Mouse (Mus musculus) CH12.LX (cell line): Measurements from ENCODE around the gene Snx32. TPM values are rescaled to one million over a fixed set of nuclear protein-coding genes. Genes with fewer than 3 reads are reported as not detected.

Experiments
- DNase-seq: peaks from one replicate; pipeline ENCODE4 v3.0.0-alpha.2; 2013; ENCODE audit errors: extremely low read depth
- H3K27ac ChIP-seq: 2 replicates; pipeline ENCODE4 v1.5.1; 2012; ENCODE audit warnings: low read depth, mild to moderate bottlenecking, control low read depth, moderate library complexity; ENCODE audit not compliant: insufficient read depth
- H3K27me3 ChIP-seq: replicated peaks from 2 replicates; pipeline ENCODE3; 2012; ENCODE audit warnings: inconsistent platforms
- H3K36me3 ChIP-seq, 2 experiments: replicated peaks in 1 of 2; 2 replicates each; pipeline versions ENCODE3 to v1.6.1; 2012; ENCODE audit warnings: inconsistent platforms in 1 of 2, low read length in 1 of 2, mild to moderate bottlenecking in 1 of 2, mixed read lengths in 1 of 2, moderate library complexity in 1 of 2; ENCODE audit not compliant: control insufficient read depth in 1 of 2, insufficient read depth in 1 of 2
- H3K4me1 ChIP-seq, 2 experiments: 2 replicates each; pipeline ENCODE4 v1.6.1; 2012; ENCODE audit warnings: inconsistent platforms in 1 of 2, moderate library complexity in 1 of 2; ENCODE audit not compliant: insufficient read depth in 2 of 2, control insufficient read depth in 1 of 2
- H3K4me2 ChIP-seq: 2 replicates; pipeline ENCODE4 v1.6.1; 2012; ENCODE audit warnings: low read depth, mild to moderate bottlenecking, control low read depth; ENCODE audit not compliant: poor library complexity, insufficient read depth, severe bottlenecking
- H3K4me3 ChIP-seq, 3 experiments: fragments of 150-350 bp in 1 of 3; sonication (generic) in 1 of 3; replicated peaks in 1 of 3; 2 replicates each; pipeline versions ENCODE3 to v1.5.1; 2011 to 2012; ENCODE audit warnings: low read depth in 2 of 3, low read length in 2 of 3, mild to moderate bottlenecking in 2 of 3, moderate library complexity in 2 of 3, control low read depth in 1 of 3, improper control_type of control experiment in 1 of 3, inconsistent platforms in 1 of 3, mixed read lengths in 1 of 3; ENCODE audit not compliant: poor library complexity in 1 of 3
- H3K79me2 ChIP-seq: replicated peaks from 2 replicates; pipeline ENCODE4 v1.6.1; 2012; ENCODE audit warnings: mild to moderate bottlenecking, moderate library complexity; ENCODE audit not compliant: control insufficient read depth, poor library complexity, insufficient read depth, severe bottlenecking; ENCODE audit errors: extremely low read depth
- H3K9ac ChIP-seq: 2 replicates; pipeline ENCODE4 v1.6.1; 2012; ENCODE audit warnings: low read depth, mild to moderate bottlenecking, control low read depth, moderate library complexity; ENCODE audit not compliant: insufficient read depth
- H3K9me3 ChIP-seq: replicated peaks from 2 replicates; pipeline ENCODE3; 2012; ENCODE audit warnings: low read length, inconsistent platforms, mixed read lengths
- BHLHE40 ChIP-seq: IDR thresholded peaks from 2 replicates; pipeline ENCODE4 v1.6.1; 2011; ENCODE audit warnings: mild to moderate bottlenecking, low read depth, low read length, improper control_type of control experiment
- CHD1 ChIP-seq: IDR thresholded peaks from 2 replicates; pipeline ENCODE4 v1.6.1; 2012; ENCODE audit warnings: low read depth, low read length, improper control_type of control experiment, inconsistent platforms
- CHD2 ChIP-seq: IDR thresholded peaks from 2 replicates; pipeline ENCODE4 v1.6.1; 2011; ENCODE audit warnings: low read length, improper control_type of control experiment
- CTCF ChIP-seq, 2 experiments: IDR thresholded peaks in 1 of 2; conservative IDR thresholded peaks in 1 of 2; 2 replicates each; pipeline ENCODE4 v1.5.1; 2011 to 2012; ENCODE audit warnings: low read depth in 2 of 2, low read length in 2 of 2, improper control_type of control experiment in 1 of 2, inconsistent platforms in 1 of 2, mild to moderate bottlenecking in 1 of 2, moderate library complexity in 1 of 2
- ELF1 ChIP-seq: IDR thresholded peaks from 2 replicates; pipeline ENCODE4 v1.6.1; 2014; ENCODE audit warnings: low read depth, mild to moderate bottlenecking, inconsistent platforms, low read length, improper control_type of control experiment
- ETS1 ChIP-seq: conservative IDR thresholded peaks from 2 replicates; pipeline ENCODE4 v1.6.1; 2012; ENCODE audit warnings: low read depth, mild to moderate bottlenecking, inconsistent platforms, low read length, improper control_type of control experiment, moderate library complexity
- GABPA ChIP-seq: IDR thresholded peaks from 2 replicates; pipeline ENCODE4 v1.6.1; 2012; ENCODE audit warnings: low read depth, low read length, improper control_type of control experiment, inconsistent platforms; ENCODE audit not compliant: insufficient replicate concordance
- HCFC1 ChIP-seq: IDR thresholded peaks from 2 replicates; pipeline ENCODE4 v1.6.1; 2012; ENCODE audit warnings: low read depth, mild to moderate bottlenecking, inconsistent platforms, low read length, improper control_type of control experiment
- JUN ChIP-seq: IDR thresholded peaks from 2 replicates; pipeline ENCODE4 v1.6.1; 2011; ENCODE audit warnings: low read depth, mild to moderate bottlenecking, low read length, improper control_type of control experiment, moderate library complexity; ENCODE audit not compliant: insufficient read depth
- JUND ChIP-seq: conservative IDR thresholded peaks from 2 replicates; pipeline ENCODE4 v1.6.1; 2011; ENCODE audit warnings: low read depth, low read length, improper control_type of control experiment
- MAFK ChIP-seq: IDR thresholded peaks from 2 replicates; pipeline ENCODE4 v1.6.1; 2011; ENCODE audit warnings: low read length, improper control_type of control experiment; ENCODE audit not compliant: insufficient replicate concordance
- MAX ChIP-seq: IDR thresholded peaks from 2 replicates; pipeline ENCODE4 v1.6.1; 2011; ENCODE audit warnings: low read length, improper control_type of control experiment
- MAZ ChIP-seq: IDR thresholded peaks from 2 replicates; pipeline ENCODE4 v1.6.1; 2012; ENCODE audit warnings: low read depth, mild to moderate bottlenecking, inconsistent platforms, low read length, improper control_type of control experiment, moderate library complexity
- MEF2A ChIP-seq: IDR thresholded peaks from 2 replicates; pipeline ENCODE4 v1.6.1; 2014; ENCODE audit warnings: low read depth, mild to moderate bottlenecking, inconsistent platforms, low read length, improper control_type of control experiment, borderline replicate concordance
- MXI1 ChIP-seq: IDR thresholded peaks from 2 replicates; pipeline ENCODE4 v1.6.1; 2011; ENCODE audit warnings: mild to moderate bottlenecking, low read depth, low read length, improper control_type of control experiment
- MYC ChIP-seq: IDR thresholded peaks from 2 replicates; pipeline ENCODE4 v1.6.1; 2011; ENCODE audit warnings: low read depth, mild to moderate bottlenecking, improper control_type of control experiment, low read length
- NELFE ChIP-seq: IDR thresholded peaks from 2 replicates; pipeline ENCODE4 v1.6.1; 2011; ENCODE audit warnings: low read depth, low read length, improper control_type of control experiment
- NRF1 ChIP-seq: IDR thresholded peaks from 2 replicates; pipeline ENCODE4 v1.6.1; 2014; ENCODE audit warnings: low read depth, mild to moderate bottlenecking, inconsistent platforms, low read length, improper control_type of control experiment, moderate library complexity
- POLR2A ChIP-seq: IDR thresholded peaks from 2 replicates; pipeline ENCODE4 v1.6.1; 2011; ENCODE audit warnings: low read depth, mild to moderate bottlenecking, improper control_type of control experiment, low read length
- RCOR1 ChIP-seq: conservative IDR thresholded peaks from 2 replicates; pipeline ENCODE4 v1.6.1; 2012; ENCODE audit warnings: low read depth, mild to moderate bottlenecking, inconsistent platforms, low read length, improper control_type of control experiment
- SIN3A ChIP-seq: IDR thresholded peaks from 2 replicates; pipeline ENCODE4 v1.6.1; 2012; ENCODE audit warnings: low read length, improper control_type of control experiment, inconsistent platforms
- TBP ChIP-seq: conservative IDR thresholded peaks from 2 replicates; pipeline ENCODE4 v1.6.1; 2011; ENCODE audit warnings: low read depth, low read length, improper control_type of control experiment
- TCF12 ChIP-seq: IDR thresholded peaks from 2 replicates; pipeline ENCODE4 v1.6.1; 2014; ENCODE audit warnings: low read depth, mild to moderate bottlenecking, inconsistent platforms, low read length, improper control_type of control experiment
- UBTF ChIP-seq: IDR thresholded peaks from 2 replicates; pipeline ENCODE4 v1.6.1; 2012; ENCODE audit warnings: low read depth, mild to moderate bottlenecking, inconsistent platforms, low read length, improper control_type of control experiment, moderate library complexity
- USF1 ChIP-seq: IDR thresholded peaks from 2 replicates; pipeline ENCODE4 v1.6.1; 2014; ENCODE audit warnings: low read depth, mild to moderate bottlenecking, inconsistent platforms, low read length, improper control_type of control experiment
- USF2 ChIP-seq: conservative IDR thresholded peaks from 2 replicates; pipeline ENCODE4 v1.6.1; 2011; ENCODE audit warnings: low read depth, low read length, improper control_type of control experiment
- ZMIZ1 ChIP-seq: IDR thresholded peaks from 2 replicates; pipeline ENCODE4 v1.6.1; 2012; ENCODE audit warnings: low read depth, mild to moderate bottlenecking, inconsistent platforms, low read length, improper control_type of control experiment
- dilution Hi-C: fragments of 300-500 bp; cut with MboI; formaldehyde crosslinking; loops from 2 replicates; pipeline ENCODE4 v1.14.3; 2020; ENCODE audit warnings: low sequenced_read_pairs; ENCODE audit not compliant: extremely low pct_unique_long_range_greater_than_20kb, extremely low pct_ligation_motif_present
- in situ Hi-C: fragments of 300-500 bp; cut with MboI; formaldehyde crosslinking; loops from 3 replicates; pipeline ENCODE4 v1.14.3; 2019; ENCODE audit warnings: low sequenced_read_pairs, low pct_ligation_motif_present, low pct_unique_long_range_greater_than_20kb, mixed read lengths
- polyA plus RNA-seq: library from polyadenylated mRNA; unstranded; fragments of >175 nt; gene quantifications from 2 replicates; pipeline ENCODE4 v1.2.1, GENCODE M21; 2012; ENCODE audit warnings: low read depth; ENCODE audit not compliant: insufficient read length
- total RNA-seq, 2 experiments: library from RNA; depleted of rRNA; stranded (reverse); fragments of 300-350 nt in 1 of 2; fragments of >200 nt in 1 of 2; gene quantifications; 2 replicates each; pipeline ENCODE4 v1.2.3; 2012 to 2014

Gene Snx32
- total RNA-seq (2012; rRNA removed) (2.7 and 2.8 TPM in 2 replicates), total RNA-seq (2014; rRNA removed) (0.75 and 0.96 TPM in 2 replicates), polyA plus RNA-seq (1.2 and 2.4 TPM in 2 replicates)

DNA sequence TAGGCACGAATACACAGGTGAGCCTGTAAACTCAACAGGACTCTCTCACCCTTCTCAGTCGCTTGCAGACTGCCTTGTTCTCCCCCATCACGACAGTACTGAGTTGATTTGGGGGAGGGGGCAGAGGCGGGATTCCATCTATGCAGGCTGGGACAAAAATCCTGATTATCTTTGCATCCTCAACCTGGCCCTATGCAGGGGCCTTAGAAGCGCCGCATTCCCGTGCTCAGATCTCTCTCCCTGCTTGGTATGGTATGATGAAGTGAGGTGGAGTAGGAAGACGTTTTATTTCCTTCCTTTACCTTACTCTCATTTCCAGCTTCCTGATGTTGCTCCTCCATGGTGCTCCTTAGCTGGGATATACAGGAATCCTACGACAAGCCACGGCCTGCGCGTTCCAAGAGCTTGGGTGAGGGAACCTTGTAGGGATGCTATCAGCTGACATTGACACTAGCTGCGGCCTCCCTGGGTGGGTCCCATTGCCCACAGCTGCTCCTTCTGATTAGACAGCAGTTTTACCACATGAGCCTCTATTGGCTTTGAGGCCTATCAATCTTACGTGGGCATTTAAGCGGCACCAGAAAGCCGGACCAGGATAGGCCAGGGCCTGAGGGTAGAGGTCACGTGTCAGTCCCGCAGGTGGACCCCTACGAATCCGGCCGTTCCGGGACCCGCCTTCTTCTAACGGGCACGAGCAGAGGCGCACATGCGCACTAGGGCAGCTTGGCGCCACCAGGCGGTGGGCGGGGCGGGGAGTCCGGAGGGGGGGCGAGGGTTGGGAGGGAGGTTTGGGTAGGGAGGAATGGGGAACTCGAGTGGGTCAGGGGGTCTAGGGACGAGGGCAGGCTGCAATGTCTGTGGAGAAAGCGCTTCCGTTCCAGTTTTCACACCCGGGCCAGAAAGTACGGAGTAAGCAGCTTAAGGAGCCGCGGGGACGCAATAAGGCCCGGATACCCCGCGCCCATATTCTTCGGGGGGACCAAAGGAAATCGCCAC lies at the start of gene Snx32:
Gene Snx32 (minus strand): TSS at position 508 of the 996 bp plus-strand sequence.
- dilution Hi-C loops, result no loop called here
- Histone ChIP-seq H3K4me3 (peak within 1 kb of the TSS; percentile 63 to 79 (median 72)), H3K79me2 (no peaks in the 10 kb centered on the region)
- in situ Hi-C loops, result no loop called here
- TF ChIP-seq USF2 (peak; percentile 95), ELF1 (peak; percentile 80), MYC (peak; percentile 37; the same call in 1 of the 2 replicates), MEF2A (0 out of 2 replicates have a peak, but pooled peaks have one; percentile 28), MAFK (peak; percentile 89), MXI1 (peak; percentile 71), TBP (peak; percentile 96), MAX (peak; percentile 98), USF1 (peak; percentile 96), NRF1 (peak; percentile 87), ZMIZ1 (peak; percentile 48; the same call in 1 of the 2 replicates), CHD1 (peak; percentile 65; the same call in 1 of the 2 replicates), CTCF (conservative IDR thresholded peaks at IDR 0.05 in 1 of 2, IDR thresholded peaks at IDR 0.05 in 1 of 2; ENCODE audit: low read depth in 2 of 2, low read length in 2 of 2) (peak in 1 of 2 experiments; percentile 14; a peak in 1 of 4 replicates), JUN (no peak), JUND (no peak), HCFC1 (peak; percentile 67), ETS1 (peak; percentile 56), RCOR1 (no peak), UBTF (no peak), TCF12 (no peak), CHD2 (peak; percentile 96), POLR2A (peak; percentile 51; the same call in 1 of the 2 replicates), SIN3A (peak; percentile 99), NELFE (no peak; the same call in 1 of the 2 replicates), MAZ (peak; percentile 8; the same call in 1 of the 2 replicates), BHLHE40 (peak; percentile 91), GABPA (no peak)
- TF ChIP-seq, all 38 proteins: peak for 20
- H3K27me3 ChIP-seq, result peaks cover 3% of the 10 kb centered on the region
- peaks cover 6 to 31% of the 10 kb centered on the region in 2 experiments for H3K4me1 ChIP-seq
- peak within 1 kb of the TSS; percentile 89 for H3K4me2 ChIP-seq
- no peaks in the 10 kb centered on the region for H3K36me3 ChIP-seq
- DNase-seq, result peak; percentile 99
- no peaks in the 10 kb centered on the region for H3K9me3 ChIP-seq
- H3K9ac ChIP-seq, result peak within 1 kb of the TSS; percentile 72
- no peak within 1 kb of the TSS for H3K27ac ChIP-seq
